Mouse (Mus musculus) limb, embryonic 15.5 days (tissue): ENCODE results near the gene March5. TPM values are rescaled to one million over a fixed set of nuclear protein-coding genes. Genes with fewer than 3 reads are reported as not detected.

ENCODE experiments used
- ATAC-seq: fragments of 200-750 bp; cut with Nextera tagmentation; 2 replicates; pipeline ENCODE4 v1.8.0; 2017; ENCODE audit warnings: low read depth, moderate TSS enrichment; ENCODE audit not compliant: insufficient number of reproducible peaks, low FRiP score, low TSS enrichment
- H3K27ac ChIP-seq: fragments of 300-500 bp; sonication (generic); 2 replicates; pipeline ENCODE4 v1.5.1; 2015; ENCODE audit warnings: moderate library complexity, mild to moderate bottlenecking, inconsistent platforms
- H3K27me3 ChIP-seq: fragments of 300-500 bp; sonication (generic); 2 replicates; pipeline ENCODE4 v1.6.1; 2015; ENCODE audit warnings: inconsistent platforms
- H3K36me3 ChIP-seq: fragments of 300-500 bp; sonication (generic); 2 replicates; pipeline ENCODE4 v1.6.1; 2015; ENCODE audit warnings: inconsistent platforms
- H3K4me1 ChIP-seq: fragments of 300-500 bp; sonication (generic); 2 replicates; pipeline ENCODE4 v1.6.1; 2015; ENCODE audit warnings: inconsistent platforms
- H3K4me2 ChIP-seq: fragments of 300-500 bp; sonication (generic); 2 replicates; pipeline ENCODE4 v1.6.1; 2015; ENCODE audit warnings: mild to moderate bottlenecking, inconsistent platforms
- H3K4me3 ChIP-seq: fragments of 300-500 bp; sonication (generic); 2 replicates; pipeline ENCODE4 v1.5.1; 2015; ENCODE audit warnings: mild to moderate bottlenecking, inconsistent platforms
- H3K9ac ChIP-seq: fragments of 300-500 bp; sonication (generic); 2 replicates; pipeline ENCODE4 v1.6.1; 2015; ENCODE audit warnings: inconsistent platforms
- H3K9me3 ChIP-seq: fragments of 300-500 bp; sonication (generic); 2 replicates; pipeline ENCODE4 v1.6.1; 2016; ENCODE audit warnings: inconsistent platforms
- WGBS: fragments of 180-500 bp; shearing (Covaris S2); methylation state at CpG from one replicate; pipeline ENCODE4 v1.1.7; 2015; 5-methylcytosine and 5-hydroxymethylcytosine counted together
- polyA plus RNA-seq: library from polyadenylated mRNA; unstranded; fragments of >200 nt; fragmentation: Nextera tagmentation; extraction: Ambion mirVana; gene quantifications from 2 replicates; pipeline ENCODE4 v1.2.1, GENCODE M21; 2015

Gene March5
- polyA plus RNA-seq, result 66.5 and 80.5 TPM in 2 replicates

GRCm38 (mm10) chr19:37207303-37208175 lies at the start of gene March5:
Gene March5 (plus strand): TSS chr19:37207543.
- WGBS, result under 1% methylated on average over 72 of the region's 94 CpGs
- peak; percentile 94 for ATAC-seq
- H3K9me3 ChIP-seq, result no peaks in the 10 kb centered on the region
- peak within 1 kb of the TSS; percentile 92 for H3K4me2 ChIP-seq
- H3K9ac ChIP-seq, result peak within 1 kb of the TSS; percentile 85
- no peaks in the 10 kb centered on the region for H3K27me3 ChIP-seq
- peak within 1 kb of the TSS; percentile 90 for H3K27ac ChIP-seq
- H3K4me1 ChIP-seq, result peaks cover 13% of the 10 kb centered on the region
- H3K4me3 ChIP-seq, result peak within 1 kb of the TSS; percentile 66
- H3K36me3 ChIP-seq, result peaks cover 19% of the 10 kb centered on the region

- Histone ChIP-seq H3K9ac (no peak overlapping the region), H3K4me3 (no peak overlapping the region), H3K9me3 (no peaks in the 10 kb centered on the region), H3K27me3 (peaks cover 29% of the 10 kb centered on the region), H3K36me3 (no peaks in the 10 kb centered on the region), H3K4me2 (no peak overlapping the region), H3K4me1 (peaks cover 17% of the 10 kb centered on the region), H3K27ac (no peak overlapping the region)
- no peak for ATAC-seq
- 50% methylated on average over 1 of the region's 1 CpGs for WGBS
Measured at GRCm38 (mm10) chr19:37172096-37172495, 35.2 kb upstream of the March5 start.

- Histone ChIP-seq H3K4me1 (peaks cover 17% of the 10 kb centered on the region), H3K9ac (no peak overlapping the region), H3K9me3 (no peaks in the 10 kb centered on the region), H3K4me2 (no peak overlapping the region), H3K27me3 (peaks cover 29% of the 10 kb centered on the region), H3K4me3 (no peak overlapping the region), H3K27ac (no peak overlapping the region), H3K36me3 (no peaks in the 10 kb centered on the region)
- WGBS, result 75% methylated on average over 11 of the region's 11 CpGs
- no peak for ATAC-seq
Measured at GRCm38 (mm10) chr19:37172566-37173130, 34.7 kb upstream of the March5 start.

- Histone ChIP-seq H3K36me3 (no peaks in the 10 kb centered on the region), H3K27me3 (peaks cover 29% of the 10 kb centered on the region), H3K4me2 (peak overlapping the region; percentile 100), H3K4me1 (peaks cover 17% of the 10 kb centered on the region), H3K9ac (peak overlapping the region; percentile 48), H3K4me3 (peak overlapping the region; percentile 68), H3K9me3 (no peaks in the 10 kb centered on the region), H3K27ac (no peak overlapping the region)
- ATAC-seq, result no peak
- WGBS, result 32% methylated on average over 20 of the region's 20 CpGs
Measured at GRCm38 (mm10) chr19:37173331-37174115, 33.8 kb upstream of the March5 start.

- Histone ChIP-seq H3K4me1 (peaks cover 17% of the 10 kb centered on the region), H3K9me3 (no peaks in the 10 kb centered on the region), H3K4me3 (peak overlapping the region; percentile 68), H3K27me3 (peaks cover 29% of the 10 kb centered on the region), H3K9ac (peak overlapping the region; percentile 48), H3K27ac (peak overlapping the region; percentile 39; the same call in 1 of the 2 replicates), H3K36me3 (no peaks in the 10 kb centered on the region), H3K4me2 (peak overlapping the region; percentile 100)
- peak; percentile 65; the same call in 1 of the 2 replicates for ATAC-seq
- WGBS, result under 1% methylated on average over 70 of the region's 70 CpGs
Measured at GRCm38 (mm10) chr19:37174116-37174715, 33.1 kb upstream of the March5 start.

GRCm38 (mm10) chr19:37174716-37175435 lies 32.5 kb upstream of the March5 start:
- Histone ChIP-seq H3K4me2 (peak overlapping the region; percentile 100), H3K4me1 (peaks cover 17% of the 10 kb centered on the region), H3K9ac (peak overlapping the region; percentile 48), H3K4me3 (peak overlapping the region; percentile 68), H3K36me3 (no peaks in the 10 kb centered on the region), H3K27ac (peak overlapping the region; percentile 39), H3K9me3 (no peaks in the 10 kb centered on the region), H3K27me3 (peaks cover 29% of the 10 kb centered on the region)
- under 1% methylated on average over 35 of the region's 36 CpGs for WGBS
- no peak for ATAC-seq

- H3K4me1 ChIP-seq, result peaks cover 17% of the 10 kb centered on the region
- H3K4me2 ChIP-seq, result peak overlapping the region; percentile 100
- peak overlapping the region; percentile 68 for H3K4me3 ChIP-seq
- H3K36me3 ChIP-seq, result no peaks in the 10 kb centered on the region
- H3K9ac ChIP-seq, result peak overlapping the region; percentile 48; the same call in 1 of the 2 replicates
- H3K27me3 ChIP-seq, result peaks cover 29% of the 10 kb centered on the region
- under 1% methylated on average over 12 of the region's 12 CpGs for WGBS
- H3K9me3 ChIP-seq, result no peaks in the 10 kb centered on the region
- peak overlapping the region; percentile 39; the same call in 1 of the 2 replicates for H3K27ac ChIP-seq
- no peak for ATAC-seq
Measured at GRCm38 (mm10) chr19:37175436-37175805, 31.9 kb upstream of the March5 start.

- no peak for ATAC-seq
- Histone ChIP-seq H3K4me2 (peak overlapping the region; percentile 100), H3K27ac (no peak overlapping the region), H3K9me3 (no peaks in the 10 kb centered on the region), H3K4me3 (peak overlapping the region; percentile 68), H3K27me3 (peaks cover 29% of the 10 kb centered on the region), H3K4me1 (peaks cover 17% of the 10 kb centered on the region), H3K36me3 (no peaks in the 10 kb centered on the region), H3K9ac (no peak overlapping the region)
- 9% methylated on average over 6 of the region's 6 CpGs for WGBS
Measured at GRCm38 (mm10) chr19:37175919-37176318, 31.4 kb upstream of the March5 start.

- H3K4me1 ChIP-seq, result peaks cover 17% of the 10 kb centered on the region
- no peak overlapping the region for H3K4me3 ChIP-seq
- no peak for ATAC-seq
- WGBS, result 59% methylated on average over 4 of the region's 4 CpGs
- no peak overlapping the region for H3K4me2 ChIP-seq
- no peaks in the 10 kb centered on the region for H3K36me3 ChIP-seq
- H3K9me3 ChIP-seq, result no peaks in the 10 kb centered on the region
- no peak overlapping the region for H3K9ac ChIP-seq
- H3K27me3 ChIP-seq, result peaks cover 29% of the 10 kb centered on the region
- H3K27ac ChIP-seq, result no peak overlapping the region
Measured at GRCm38 (mm10) chr19:37176879-37177462, 30.4 kb upstream of the March5 start.

- no peaks in the 10 kb centered on the region for H3K9me3 ChIP-seq
- H3K4me3 ChIP-seq, result peak overlapping the region; percentile 25
- H3K27ac ChIP-seq, result no peak overlapping the region
- WGBS, result 14% methylated on average over 17 of the region's 17 CpGs
- H3K9ac ChIP-seq, result no peak overlapping the region
- H3K4me1 ChIP-seq, result peaks cover 17% of the 10 kb centered on the region
- H3K36me3 ChIP-seq, result no peaks in the 10 kb centered on the region
- H3K27me3 ChIP-seq, result peaks cover 18% of the 10 kb centered on the region
- H3K4me2 ChIP-seq, result peak overlapping the region; percentile 39
- no peak for ATAC-seq
Measured at GRCm38 (mm10) chr19:37177819-37178708, 29.3 kb upstream of the March5 start.
